Comparison of ENCODE assay signal across 24 mouse cellular contexts in the genomic region with DNA sequence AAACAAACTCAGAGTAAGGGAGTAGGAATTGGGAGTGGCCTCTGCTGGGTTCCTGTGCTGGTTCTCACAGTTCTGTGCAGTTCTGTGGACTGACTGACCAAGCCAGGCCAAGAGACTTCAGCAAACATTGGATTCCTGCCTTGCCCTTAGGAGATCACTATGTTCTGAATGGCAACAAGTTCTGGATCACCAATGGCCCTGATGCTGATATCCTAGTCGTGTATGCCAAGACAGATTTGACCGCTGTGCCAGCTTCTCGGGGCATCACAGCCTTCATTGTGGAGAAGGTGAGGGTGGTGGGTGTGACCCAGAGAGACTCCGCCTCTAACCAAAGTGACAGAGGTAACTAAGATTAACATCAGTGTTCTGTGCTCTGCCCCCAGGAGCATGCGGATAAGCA.
"Had no signal": no experiment of that assay in that cellular context is flagged by ENCODE, and none has a peak within 500 bp of the region (broad histone marks: within the 10 kb centered on the region; RNA-seq: fewer than 3 reads in every experiment).

No protein-coding gene starts in this region.

- H3K27ac ChIP-seq: gastrocnemius, adult 2 months; heart, adult 2 months; hindbrain, embryonic 13.5 days; hindbrain, embryonic 15.5 days; hindbrain, postnatal 0 days; layer of hippocampus, adult 2 months; left cerebral cortex, adult 2 months; limb, embryonic 10.5 days; limb, embryonic 12.5 days; liver, embryonic 13.5 days; liver, embryonic 15.5 days had no signal

- DNase-seq: gastrocnemius, adult 2 months; gastrocnemius, postnatal 10 days; gastrocnemius, postnatal 25 days; heart, postnatal 10 days; heart, postnatal 36 days; kidney, adult 11 months; kidney, adult 8-10 months; kidney, postnatal 10 days; kidney, postnatal 25 days; kidney, postnatal 4 days; liver, embryonic 13.5 days; liver, postnatal 0 days had no signal

- ATAC-seq: hindbrain, postnatal 0 days; intestine, embryonic 16.5 days; liver, postnatal 0 days had no signal

- H3K4me2 ChIP-seq: heart, embryonic 11.5 days; hindbrain, embryonic 13.5 days; hindbrain, embryonic 15.5 days; limb, embryonic 12.5 days; liver, embryonic 11.5 days; liver, embryonic 13.5 days; liver, embryonic 15.5 days had no signal

- H3K27me3 ChIP-seq: hindbrain, embryonic 13.5 days; hindbrain, embryonic 15.5 days; limb, embryonic 12.5 days; liver, embryonic 13.5 days; liver, embryonic 15.5 days had no signal

- H3K4me3 ChIP-seq: gastrocnemius, adult 2 months; heart, adult 2 months; hindbrain, embryonic 13.5 days; hindbrain, embryonic 15.5 days; layer of hippocampus, adult 2 months; left cerebral cortex, adult 2 months; limb, embryonic 10.5 days; limb, embryonic 12.5 days; liver, embryonic 13.5 days; liver, embryonic 15.5 days had no signal

- H3K4me1 ChIP-seq: hindbrain, embryonic 13.5 days; hindbrain, embryonic 15.5 days; limb, embryonic 10.5 days; limb, embryonic 12.5 days; liver, embryonic 13.5 days; liver, embryonic 15.5 days had no signal

- H3K9me3 ChIP-seq: hindbrain, embryonic 13.5 days; hindbrain, embryonic 15.5 days; limb, embryonic 10.5 days; limb, embryonic 12.5 days; liver, embryonic 13.5 days; liver, embryonic 15.5 days had no signal

- H3K9ac ChIP-seq: hindbrain, embryonic 13.5 days; hindbrain, embryonic 15.5 days; limb, embryonic 12.5 days; liver, embryonic 13.5 days; liver, embryonic 15.5 days; liver, postnatal 0 days had no signal
